Mouse (Mus musculus): ENCODE results near the gene Gper1.
A peak's percentile ranks its signal among the peaks of the same experiment; 100 is the strongest.

The Gper1 gene

GRCm38 (mm10) chr5:139411117-139411516, 11.8 kb upstream of the Gper1 start:
- no peak for DNase-seq (ENCODE audit: low spot score in 2 of 2)

GRCm38 (mm10) chr5:139411665-139412314, 11.2 kb upstream of the Gper1 start:
- DNase-seq (ENCODE audit: low spot score in 2 of 2): no peak

- no peak for DNase-seq (ENCODE audit: low spot score in 2 of 2)
Measured at GRCm38 (mm10) chr5:139413545-139413944, 9.4 kb upstream of the Gper1 start.

GRCm38 (mm10) chr5:139415001-139415400, 8.0 kb upstream of the Gper1 start:
- no peak for DNase-seq (ENCODE audit: low spot score in 2 of 2)

GRCm38 (mm10) chr5:139416942-139417341, 6.0 kb upstream of the Gper1 start:
- no peak for DNase-seq (ENCODE audit: low spot score in 2 of 2)

- DNase-seq (ENCODE audit: low spot score in 2 of 2): no peak
Measured at GRCm38 (mm10) chr5:139417480-139417879, 5.5 kb upstream of the Gper1 start.

GRCm38 (mm10) chr5:139418110-139418509, 4.8 kb upstream of the Gper1 start:
- no peak for DNase-seq (ENCODE audit: low spot score in 2 of 2)

GRCm38 (mm10) chr5:139418633-139419032, 4.3 kb upstream of the Gper1 start:
- DNase-seq (ENCODE audit: low spot score in 2 of 2): no peak

- DNase-seq (ENCODE audit: low spot score in 2 of 2): no peak
Measured at GRCm38 (mm10) chr5:139425198-139425597, 2.2 kb downstream of the Gper1 start.

GRCm38 (mm10) chr5:139427001-139427400, 4.0 kb downstream of the Gper1 start:
- no peak for DNase-seq (ENCODE audit: low spot score in 2 of 2)

GRCm38 (mm10) chr5:139427989-139428388, 5.0 kb downstream of the Gper1 start:
- no peak for DNase-seq (ENCODE audit: low spot score in 2 of 2)

GRCm38 (mm10) chr5:139429818-139430341, 6.9 kb downstream of the Gper1 start:
- no peak for DNase-seq (ENCODE audit: low spot score in 2 of 2)

GRCm38 (mm10) chr5:139432333-139432732, 9.4 kb downstream of the Gper1 start:
- no peak for DNase-seq (ENCODE audit: low spot score in 2 of 2)

- no peak for DNase-seq (ENCODE audit: low spot score in 2 of 2)
Measured at GRCm38 (mm10) chr5:139432747-139433508, 10.0 kb downstream of the Gper1 start.

- DNase-seq (ENCODE audit: low spot score in 2 of 2): no peak
Measured at GRCm38 (mm10) chr5:139433842-139434568, 11.1 kb downstream of the Gper1 start.

- DNase-seq (ENCODE audit: low spot score in 2 of 2): peak; percentile 68 to 81
Measured at GRCm38 (mm10) chr5:139434940-139435339, 12.0 kb downstream of the Gper1 start.

GRCm38 (mm10) chr5:139437769-139438168, 14.8 kb downstream of the Gper1 start:
- DNase-seq (ENCODE audit: low spot score in 2 of 2): no peak

GRCm38 (mm10) chr5:139438440-139438839, 15.5 kb downstream of the Gper1 start:
- no peak for DNase-seq (ENCODE audit: low spot score in 2 of 2)

GRCm38 (mm10) chr5:139440451-139440850, 17.5 kb downstream of the Gper1 start:
- no peak for DNase-seq (ENCODE audit: low spot score in 2 of 2)

- DNase-seq (ENCODE audit: low spot score in 2 of 2): no peak
Measured at GRCm38 (mm10) chr5:139440926-139441725, 18.2 kb downstream of the Gper1 start.

- DNase-seq (ENCODE audit: low spot score in 2 of 2): no peak
Measured at GRCm38 (mm10) chr5:139441726-139442018, 18.7 kb downstream of the Gper1 start.

GRCm38 (mm10) chr5:139442428-139442827, 19.5 kb downstream of the Gper1 start:
- DNase-seq (ENCODE audit: low spot score in 2 of 2): no peak
